Mouse (Mus musculus): ENCODE data around the gene Gm10309.

- TF ChIP-seq FLI1 (IDR thresholded peaks at IDR 0.05; ENCODE audit: low read length) (no peak), GATA1 (IDR thresholded peaks at IDR 0.05; ENCODE audit: borderline replicate concordance, low read length) (no peak)
Observed at GRCm38 (mm10) chr17:86492376-86492775, 12.7 kb downstream of the Gm10309 start.

All from megakaryocyte, embryonic 14.5 days (primary cell).